Mouse (Mus musculus): ENCODE measurements at regions not wholly inside any gene's neighbourhood (a gene's known extent, or its start where the extent isn't known, plus 50 kb on each side); places are given as distances from the start of the nearest gene placed in this dataset.
A peak's percentile ranks its signal among the peaks of the same experiment; 100 is the strongest.

- DNase-seq (ENCODE audit: low read depth, low spot score), result no peak
These were observed 131.2 kb upstream of the Cxxc4 start for GRCm38 (mm10) chr3:134105112-134105511.

GRCm38 (mm10) chr3:134105567-134105966, 130.7 kb upstream of the Cxxc4 start:
- DNase-seq (ENCODE audit: low read depth, low spot score), result no peak

DNA sequence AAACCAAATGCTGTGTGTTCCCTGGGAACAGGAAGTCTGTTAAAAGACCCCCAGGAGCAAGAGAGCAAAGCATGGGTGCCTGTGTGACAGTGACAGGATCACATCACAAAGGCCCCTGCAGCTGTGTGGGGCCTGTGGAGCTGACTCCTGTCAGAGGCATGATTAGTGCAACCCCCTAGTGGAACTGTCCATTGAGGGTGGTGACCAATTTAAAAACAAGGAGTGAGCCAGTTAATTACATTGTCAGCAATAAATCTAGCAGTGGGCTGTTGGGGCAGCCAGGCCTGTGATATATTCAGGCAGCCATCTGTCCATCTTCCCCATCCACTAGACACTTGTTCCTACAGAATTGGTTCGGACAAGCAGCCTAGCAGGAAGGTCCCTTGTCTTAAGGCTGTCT, 121.8 kb upstream of the Cxxc4 start:
- DNase-seq (ENCODE audit: low read depth, low spot score), result no peak

GRCm38 (mm10) chr3:134115007-134115406, 121.3 kb upstream of the Cxxc4 start:
- DNase-seq (ENCODE audit: low read depth, low spot score), result no peak

GRCm38 (mm10) chr3:134118898-134119297, 117.4 kb upstream of the Cxxc4 start:
- DNase-seq (ENCODE audit: low read depth, low spot score), result no peak

DNA sequence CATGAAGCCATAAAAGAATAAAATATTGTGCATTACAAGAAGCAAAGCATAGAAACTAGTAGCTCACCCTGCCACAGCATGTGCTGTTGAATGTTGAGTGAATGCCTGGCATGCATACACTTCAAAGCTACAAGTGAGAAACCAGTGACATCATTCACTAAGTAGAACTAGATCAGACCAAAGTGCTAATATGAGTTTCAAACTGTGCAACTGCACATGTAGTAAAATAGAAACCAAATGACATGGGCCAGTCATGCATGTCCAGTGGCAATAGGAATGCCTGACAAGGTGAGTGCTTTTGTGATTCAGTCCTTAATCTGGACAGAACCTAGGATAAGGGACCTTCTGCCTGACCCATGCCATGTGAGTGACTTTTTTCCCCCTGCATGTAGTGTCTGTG, 111.3 kb upstream of the Cxxc4 start:
- no peak for DNase-seq (ENCODE audit: low read depth, low spot score)

- no peak for DNase-seq (ENCODE audit: low read depth, low spot score)
These were observed 105.9 kb upstream of the Cxxc4 start for GRCm38 (mm10) chr3:134130412-134130811.

DNA sequence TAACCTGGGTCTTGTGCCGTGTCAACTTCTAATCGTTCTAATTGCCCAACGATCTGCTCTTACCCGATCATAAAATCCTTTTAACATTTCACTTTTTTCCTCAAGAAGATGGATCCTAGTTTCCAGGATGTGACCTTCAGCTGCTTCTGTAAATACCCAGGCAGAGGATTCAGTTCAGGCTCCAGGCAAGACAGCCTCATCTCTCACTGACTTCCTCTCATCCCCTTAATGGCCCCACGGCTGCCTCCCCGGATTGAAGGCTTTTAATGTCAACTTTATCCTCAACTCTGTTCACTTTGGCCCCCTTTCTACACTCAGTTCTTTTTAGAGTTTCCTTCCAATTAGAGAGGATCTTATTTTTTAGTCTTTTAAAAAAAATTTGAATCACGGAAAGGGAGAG, 91.0 kb upstream of the Cxxc4 start:
- DNase-seq (ENCODE audit: low read depth, low spot score), result no peak

GRCm38 (mm10) chr3:134145935-134146334, 90.3 kb upstream of the Cxxc4 start:
- no peak for DNase-seq (ENCODE audit: low read depth, low spot score)

- peak; percentile 42 for DNase-seq (ENCODE audit: low read depth, low spot score)
These were observed 89.7 kb upstream of the Cxxc4 start for GRCm38 (mm10) chr3:134146373-134147224.

DNA sequence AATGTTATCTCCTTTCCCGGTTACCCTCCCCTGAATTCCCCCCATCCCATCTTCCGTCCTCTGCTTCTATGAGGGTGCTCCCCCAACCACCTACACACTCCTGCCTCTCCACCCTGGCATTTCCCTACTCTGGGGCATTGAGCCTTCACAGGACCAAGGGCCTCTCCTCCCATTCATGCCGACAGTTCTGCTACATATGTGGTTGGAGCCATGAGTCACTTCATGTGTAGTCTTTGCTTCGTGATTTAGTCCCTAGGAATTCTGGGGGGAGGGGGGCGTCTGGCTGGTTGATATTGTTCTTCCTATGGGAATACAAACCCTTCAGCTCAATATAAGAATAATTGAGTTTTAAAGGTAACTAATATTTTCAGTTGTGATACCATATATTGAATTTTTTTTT, 74.0 kb upstream of the Cxxc4 start:
- no peak for DNase-seq (ENCODE audit: low read depth, low spot score)

GRCm38 (mm10) chr3:134169922-134170321, 66.4 kb upstream of the Cxxc4 start:
- no peak for DNase-seq (ENCODE audit: low read depth, low spot score)

DNA sequence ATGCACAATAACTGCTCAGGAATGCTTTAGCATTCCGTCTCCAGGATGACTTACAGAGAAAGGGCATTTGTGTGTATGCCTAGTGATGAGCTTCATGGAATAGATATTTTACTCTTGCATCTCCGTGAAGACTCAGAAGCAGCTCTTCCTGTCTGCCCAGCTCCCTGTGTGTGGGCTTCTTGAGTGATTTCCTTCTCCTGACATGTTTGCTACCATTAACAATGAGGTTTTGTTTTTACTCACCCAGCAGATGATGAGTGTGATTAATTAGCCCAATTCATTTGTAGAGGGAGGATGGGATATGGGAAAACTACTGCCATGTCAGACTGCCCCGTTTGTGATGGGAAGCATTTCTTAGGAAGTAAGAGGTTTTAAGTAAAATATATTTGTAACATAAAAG, 63.9 kb upstream of the Cxxc4 start:
- DNase-seq (ENCODE audit: low read depth, low spot score), result no peak

GRCm38 (mm10) chr3:134178491-134179054, 57.7 kb upstream of the Cxxc4 start:
- no peak for DNase-seq (ENCODE audit: low read depth, low spot score)

- DNase-seq (ENCODE audit: low read depth, low spot score), result no peak
These were observed 52.2 kb upstream of the Cxxc4 start for GRCm38 (mm10) chr3:134184042-134184441.
